Mouse (Mus musculus) ES-CJ7 (cell line): ENCODE measurements at regions not wholly inside any gene's neighbourhood (a gene's known extent, or its start where the extent isn't known, plus 50 kb on each side); places are given as distances from the start of the nearest gene placed in this dataset.

Experiments used
- DNase-seq: peaks from one replicate; pipeline ENCODE4 v3.0.0; 2011; ENCODE audit warnings: low read depth, low spot score

DNA sequence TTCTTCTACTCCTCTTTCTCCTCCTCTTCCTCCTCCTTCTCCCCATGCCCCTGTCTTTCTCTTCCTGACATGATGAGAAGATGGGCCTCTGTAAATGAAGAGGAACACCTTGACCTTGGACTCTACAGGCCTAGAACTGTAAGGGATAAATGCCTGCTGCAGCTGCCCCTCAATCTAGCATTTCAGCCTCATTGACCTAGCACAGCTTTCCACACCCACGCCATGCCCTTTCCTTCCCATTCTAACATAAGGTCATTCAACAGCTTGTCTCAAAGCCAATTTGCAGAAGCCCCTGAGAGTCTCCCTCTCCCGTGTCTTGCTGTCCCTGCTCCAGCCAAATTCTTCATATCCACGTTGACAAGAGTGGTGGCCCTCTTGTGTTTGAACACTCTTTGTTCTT is 63.8 kb upstream of the Dscam start:
- DNase-seq, result peak; percentile 39

GRCm38 (mm10) chr16:97239626-97240025 is 69.1 kb upstream of the Dscam start:
- DNase-seq, result no peak

GRCm38 (mm10) chr16:97240085-97240484 is 69.5 kb upstream of the Dscam start:
- DNase-seq, result no peak

DNA sequence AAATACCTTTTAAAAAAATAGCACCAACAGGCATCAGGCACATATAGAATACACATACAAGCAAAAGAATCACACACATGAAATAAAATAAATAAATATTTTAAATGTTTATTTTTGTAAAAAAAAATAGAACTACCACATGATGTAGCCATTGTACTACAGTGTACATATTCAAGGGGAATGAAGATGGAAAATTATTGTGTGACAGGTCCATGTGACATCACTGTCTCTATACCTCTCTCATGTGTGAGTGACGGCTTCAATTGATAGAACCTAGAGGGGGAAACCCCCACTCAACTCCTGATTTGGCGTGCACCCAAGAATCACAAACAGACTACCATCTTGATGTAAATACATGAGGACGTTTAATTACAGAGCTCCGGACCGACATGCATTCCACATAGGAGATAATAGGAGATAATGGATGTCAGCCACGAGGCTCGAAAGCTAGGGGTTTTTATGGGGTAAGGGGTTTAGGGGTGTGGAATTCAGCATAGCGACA is 70.4 kb upstream of the Dscam start:
- DNase-seq, result no peak

DNA sequence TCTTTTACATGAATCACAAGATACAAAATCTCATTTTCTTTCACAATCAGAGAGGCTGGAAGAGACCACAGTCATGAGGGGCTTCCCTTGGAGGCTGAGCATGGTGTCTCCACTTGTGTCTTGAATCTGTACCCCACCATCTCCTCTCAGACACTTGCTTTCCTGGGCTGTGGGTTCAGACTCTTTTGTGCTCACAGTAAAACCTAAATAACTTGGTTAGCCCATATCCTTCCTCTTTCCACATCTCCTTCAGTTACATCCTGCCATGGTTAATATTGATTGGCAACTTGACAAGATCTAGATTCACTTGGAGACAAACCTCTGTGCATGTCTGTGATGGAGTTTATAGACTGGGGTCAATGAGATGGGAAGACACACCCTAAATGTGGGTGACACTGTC is 71.1 kb upstream of the Dscam start:
- no peak for DNase-seq

GRCm38 (mm10) chr16:97250488-97250887 is 79.9 kb upstream of the Dscam start:
- DNase-seq, result no peak

DNA sequence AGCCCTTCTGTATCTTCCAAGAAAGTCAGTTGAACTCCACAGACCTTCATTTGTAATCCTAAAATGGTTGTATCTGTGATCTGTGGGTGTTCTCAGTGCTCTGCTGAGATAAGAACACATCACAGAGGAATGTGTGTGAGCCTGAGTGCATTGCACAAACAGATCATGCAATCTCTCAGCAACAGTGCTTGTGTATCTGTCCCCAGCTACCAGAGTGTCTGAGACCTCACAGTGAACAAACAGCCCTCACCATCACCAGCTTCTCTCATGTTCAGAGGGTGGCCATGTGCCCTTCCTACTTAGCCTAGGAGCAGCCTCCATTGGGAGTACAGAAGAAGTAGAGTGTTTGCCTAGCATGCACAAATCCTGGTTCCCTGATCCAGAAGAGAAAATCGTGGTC is 82.0 kb upstream of the Dscam start:
- no peak for DNase-seq

DNA sequence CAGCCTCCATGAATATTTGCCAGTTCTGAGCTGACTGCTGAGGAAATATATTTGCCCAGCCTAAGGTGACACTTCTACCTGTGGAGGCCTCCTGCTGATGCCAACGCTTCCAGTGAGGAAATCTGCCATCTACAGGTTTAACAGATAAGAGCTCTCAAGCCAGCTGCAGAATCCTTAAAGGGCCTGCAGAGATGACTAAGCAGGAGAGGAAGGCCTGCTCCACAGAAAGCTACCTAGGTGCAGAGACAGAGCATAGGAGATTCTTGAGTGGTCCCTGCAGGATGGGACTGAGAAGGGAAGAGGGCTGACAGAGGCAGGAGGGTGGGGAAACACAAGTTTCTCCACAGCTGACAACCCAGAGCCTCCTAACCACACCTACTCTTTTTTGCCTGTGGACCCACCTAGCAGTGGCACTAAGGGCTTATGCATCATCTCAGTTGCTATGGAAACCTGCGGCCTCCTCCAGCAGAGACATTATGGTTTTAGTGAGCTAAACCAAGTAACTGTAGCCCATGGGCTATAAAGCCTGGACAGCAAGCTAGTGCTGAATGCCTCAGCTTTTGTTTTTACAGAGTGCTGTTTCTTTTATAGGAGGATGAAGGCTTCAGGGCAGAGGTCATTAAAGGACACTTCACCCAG is 82.6 kb upstream of the Dscam start:
- peak; percentile 69 for DNase-seq

GRCm38 (mm10) chr16:97258821-97259220 is 88.3 kb upstream of the Dscam start:
- DNase-seq, result no peak

DNA sequence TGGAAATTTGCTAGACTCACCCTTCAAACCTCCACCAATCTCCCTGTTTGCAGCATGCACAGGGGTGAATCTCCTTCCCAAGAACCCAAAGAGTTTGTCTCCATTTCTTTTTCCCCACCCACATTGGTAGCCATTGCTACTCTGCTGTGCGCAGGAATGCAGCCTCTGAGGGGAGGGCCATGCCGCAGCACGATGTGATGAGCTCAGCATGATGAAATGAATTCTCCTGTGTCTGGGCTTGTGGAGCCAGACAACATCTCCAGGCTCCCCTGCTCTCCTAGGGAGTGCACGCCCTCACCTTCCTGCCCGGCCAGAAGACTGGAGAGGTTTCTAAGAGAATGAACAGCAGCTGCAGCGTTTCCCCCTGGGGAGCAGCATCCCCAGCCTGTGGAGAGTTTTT is 92.9 kb upstream of the Dscam start:
- DNase-seq, result peak; percentile 6

GRCm38 (mm10) chr16:97270417-97271133 is 86.0 kb upstream of the Bace2 start:
- no peak for DNase-seq

DNA sequence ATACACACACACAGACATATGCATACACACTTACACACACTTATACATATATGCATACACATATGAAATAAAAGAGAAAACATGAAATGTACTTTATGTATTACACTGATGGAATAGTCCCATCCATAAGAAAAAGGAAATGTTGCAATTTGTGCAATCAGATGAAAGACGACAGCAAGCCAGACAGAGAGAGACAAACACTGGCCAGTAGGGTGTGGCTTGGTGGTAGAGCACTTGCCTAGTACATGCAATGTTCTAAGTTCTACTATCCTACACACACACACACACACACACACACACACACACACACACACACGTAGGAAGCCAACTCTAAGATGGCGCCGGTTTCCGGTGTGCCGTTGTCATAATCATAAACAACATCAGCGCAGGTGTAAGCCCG is 85.3 kb upstream of the Bace2 start:
- no peak for DNase-seq

GRCm38 (mm10) chr16:97272035-97272631 is 84.4 kb upstream of the Bace2 start:
- peak; percentile 80 for DNase-seq

- DNase-seq, result no peak
These were observed 77.6 kb upstream of the Bace2 start for GRCm38 (mm10) chr16:97278913-97279312.

DNA sequence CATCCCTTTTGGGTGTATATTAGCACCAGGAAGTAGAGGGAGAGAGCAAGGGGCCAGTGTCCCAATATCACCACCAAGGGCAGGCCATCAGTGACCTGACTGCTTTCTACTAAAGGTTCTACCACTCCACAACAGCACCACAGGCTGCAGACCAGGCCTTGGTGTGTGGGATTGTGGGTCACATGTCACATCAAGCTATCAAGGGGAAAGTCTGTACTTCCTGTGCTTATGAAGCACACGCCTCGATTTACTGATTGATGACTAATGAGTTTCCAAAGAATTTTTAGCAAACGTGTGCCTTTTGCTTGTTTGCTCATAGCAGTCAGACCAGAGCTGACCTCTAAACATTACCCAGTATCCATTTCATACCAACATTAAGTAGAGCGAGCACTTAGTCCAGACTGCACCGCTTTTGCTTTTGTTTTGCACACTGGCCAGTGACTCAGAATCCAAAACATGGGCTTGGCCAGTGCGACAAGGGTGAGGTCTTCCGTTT is 74.9 kb upstream of the Bace2 start:
- DNase-seq, result no peak

- DNase-seq, result no peak
These were observed 73.6 kb upstream of the Bace2 start for GRCm38 (mm10) chr16:97282943-97283342.

GRCm38 (mm10) chr16:97285886-97286447 is 70.6 kb upstream of the Bace2 start:
- no peak for DNase-seq

- no peak for DNase-seq
These were observed 69.8 kb upstream of the Bace2 start for GRCm38 (mm10) chr16:97286717-97287116.

- DNase-seq, result no peak
These were observed 67.9 kb upstream of the Bace2 start for GRCm38 (mm10) chr16:97288634-97289033.

DNA sequence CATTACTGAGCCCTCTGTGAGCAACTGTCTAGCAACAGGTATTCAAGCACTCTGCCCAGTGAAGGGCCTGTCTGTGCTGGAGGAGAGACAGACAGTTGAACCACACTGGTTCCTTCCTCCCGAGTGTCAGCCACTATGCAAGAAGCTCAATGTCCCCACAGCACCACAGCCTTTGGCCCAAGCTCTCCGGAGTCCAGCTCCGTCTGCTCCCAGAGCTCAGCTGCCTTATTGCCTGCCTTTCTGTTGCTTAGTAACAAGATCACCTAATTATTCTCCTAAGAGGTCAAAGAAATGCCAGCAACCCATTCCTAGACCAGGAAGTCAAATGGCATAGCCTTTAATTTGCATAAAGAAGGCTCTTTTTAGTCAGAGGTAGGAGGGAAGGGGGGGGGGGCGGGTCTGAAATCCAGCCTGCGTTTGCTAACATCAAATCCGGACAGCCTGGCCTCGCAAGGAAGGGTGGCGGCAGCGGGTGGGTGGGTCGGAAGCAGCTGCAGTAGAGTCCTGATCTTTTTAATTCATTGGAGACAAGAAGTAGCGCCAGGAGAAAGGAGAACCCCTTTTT is 64.0 kb upstream of the Bace2 start:
- DNase-seq, result peak; percentile 46

GRCm38 (mm10) chr16:97293273-97293672 is 63.3 kb upstream of the Bace2 start:
- peak; percentile 67 for DNase-seq

GRCm38 (mm10) chr16:97297140-97297539 is 59.4 kb upstream of the Bace2 start:
- DNase-seq, result no peak
